Mouse (Mus musculus): Measurements from ENCODE around the gene Slc19a1.
A peak's percentile ranks its signal among the peaks of the same experiment; 100 is the strongest.

The Slc19a1 gene

GRCm38 (mm10) chr10:77032591-77033322 is 716 bp downstream of the Slc19a1 start:
- DNase-seq (ENCODE audit: low spot score in 2 of 2): peak; percentile 97 to 98

GRCm38 (mm10) chr10:77033323-77034025 is 1.4 kb downstream of the Slc19a1 start:
- DNase-seq (ENCODE audit: low spot score in 2 of 2): peak; percentile 72 to 81

- peak; percentile 61 to 77 for DNase-seq (ENCODE audit: low spot score in 2 of 2)
Measured at GRCm38 (mm10) chr10:77035487-77035886, 3.4 kb downstream of the Slc19a1 start.

- DNase-seq (ENCODE audit: low spot score in 2 of 2): no peak
Measured at GRCm38 (mm10) chr10:77038579-77039174, 6.6 kb downstream of the Slc19a1 start.

- no peak for DNase-seq (ENCODE audit: low spot score in 2 of 2)
Measured at GRCm38 (mm10) chr10:77048196-77048595, 16.2 kb downstream of the Slc19a1 start.

- no peak for DNase-seq (ENCODE audit: low spot score in 2 of 2)
Measured at GRCm38 (mm10) chr10:77048606-77049005, 16.6 kb downstream of the Slc19a1 start.

- no peak for DNase-seq (ENCODE audit: low spot score in 2 of 2)
Measured at GRCm38 (mm10) chr10:77056768-77057167, 24.7 kb downstream of the Slc19a1 start.

GRCm38 (mm10) chr10:77061426-77061825 is 29.4 kb downstream of the Slc19a1 start:
- no peak for DNase-seq (ENCODE audit: low spot score in 2 of 2)

GRCm38 (mm10) chr10:77062393-77063010 is 30.5 kb downstream of the Slc19a1 start:
- peak in 1 of 2 experiments; percentile 40 for DNase-seq (ENCODE audit: low spot score in 2 of 2)

- no peak for DNase-seq (ENCODE audit: low spot score in 2 of 2)
Measured at GRCm38 (mm10) chr10:77064239-77064638, 32.2 kb downstream of the Slc19a1 start.

GRCm38 (mm10) chr10:77064659-77065058 is 32.6 kb downstream of the Slc19a1 start:
- no peak for DNase-seq (ENCODE audit: low spot score in 2 of 2)

GRCm38 (mm10) chr10:77068469-77068868 is 36.4 kb downstream of the Slc19a1 start:
- no peak for DNase-seq (ENCODE audit: low spot score in 2 of 2)

GRCm38 (mm10) chr10:77070072-77070471 is 38.0 kb downstream of the Slc19a1 start:
- peak in 1 of 2 experiments; percentile 70 for DNase-seq (ENCODE audit: low spot score in 2 of 2)

GRCm38 (mm10) chr10:77074276-77074974 is 42.4 kb downstream of the Slc19a1 start:
- no peak for DNase-seq (ENCODE audit: low spot score in 2 of 2)

GRCm38 (mm10) chr10:77078456-77078855 is 46.4 kb downstream of the Slc19a1 start:
- DNase-seq (ENCODE audit: low spot score in 2 of 2): no peak

GRCm38 (mm10) chr10:77078961-77079360 is 46.9 kb downstream of the Slc19a1 start:
- no peak for DNase-seq (ENCODE audit: low spot score in 2 of 2)

GRCm38 (mm10) chr10:77082453-77082852 is 50.4 kb downstream of the Slc19a1 start:
- DNase-seq (ENCODE audit: low spot score in 2 of 2): peak; percentile 78 to 84

GRCm38 (mm10) chr10:77082921-77083320 is 50.9 kb downstream of the Slc19a1 start:
- DNase-seq (ENCODE audit: low spot score in 2 of 2): no peak

GRCm38 (mm10) chr10:77084568-77084967 is 52.5 kb downstream of the Slc19a1 start:
- no peak for DNase-seq (ENCODE audit: low spot score in 2 of 2)

GRCm38 (mm10) chr10:77089336-77089735 is 57.3 kb downstream of the Slc19a1 start:
- DNase-seq (ENCODE audit: low spot score in 2 of 2): no peak

- no peak for DNase-seq (ENCODE audit: low spot score in 2 of 2)
Measured at GRCm38 (mm10) chr10:77090063-77090462, 58.0 kb downstream of the Slc19a1 start.
